Mouse (Mus musculus) bone marrow macrophage, adult 2 months (primary cell): ENCODE measurements at regions not wholly inside any gene's neighbourhood (a gene's known extent, or its start where the extent isn't known, plus 50 kb on each side); places are given as distances from the start of the nearest gene placed in this dataset.

Experiments used
- CTCF ChIP-seq: IDR thresholded peaks from 2 replicates; pipeline ENCODE4 v1.5.1; 2012; ENCODE audit warnings: low read depth, mild to moderate bottlenecking, low read length, moderate library complexity
- POLR2A ChIP-seq: IDR thresholded peaks from 2 replicates; pipeline ENCODE4 v1.6.1; 2012; ENCODE audit warnings: mild to moderate bottlenecking, low read depth, low read length, borderline replicate concordance

- TF ChIP-seq CTCF (no peak), POLR2A (no peak)
Measured at GRCm38 (mm10) chr5:118477131-118478119, 83.1 kb upstream of the Med13l start.
